ENCODE assay signal across 10 mouse cellular contexts in genomic region chr6:146321951-146322350, GRCm38 (mm10).
DNase-seq lines count a peak whose midpoint lies in the region; ATAC-seq and TF ChIP-seq lines count a peak whose summit lies in the region.
"Had no signal": no experiment of that assay in that cellular context is flagged by ENCODE, and none has a peak within 500 bp of the region (broad histone marks: within the 10 kb centered on the region; RNA-seq: fewer than 3 reads in every experiment).

No protein-coding gene starts in this region.

- 28% methylated on average over 4 of the region's 4 CpGs for WGBS in stomach, embryonic 15.5 days

- H3K4me2 ChIP-seq in stomach, embryonic 15.5 days, result no peak overlapping the region
- H3K4me2 ChIP-seq: neural tube, embryonic 12.5 days had no signal

- peaks cover 12% of the 10 kb centered on the region; the same call in 1 of the 2 replicates for H3K4me1 ChIP-seq in stomach, embryonic 15.5 days
- H3K4me1 ChIP-seq: neural tube, embryonic 12.5 days had no signal

- DNase-seq in frontal cortex, postnatal 10 days (ENCODE audit: low spot score in 2 of 2), result no peak
- DNase-seq in left cerebral cortex, adult 2 months (ENCODE audit: extremely low spot score in 1 of 2, low spot score in 2 of 2), result no peak
- no peak for DNase-seq in left cerebral cortex, adult 8-10 months (ENCODE audit: low spot score in 2 of 2)
- peak; percentile 23 for DNase-seq in kidney, postnatal 14 days
- no peak for DNase-seq in layer of hippocampus, adult 11-12 months (ENCODE audit: low spot score)

- H3K36me3 ChIP-seq in stomach, embryonic 15.5 days, result no peaks in the 10 kb centered on the region
- H3K36me3 ChIP-seq: neural tube, embryonic 12.5 days had no signal

- no peak overlapping the region for H3K4me3 ChIP-seq in left cerebral cortex, adult 2 months
- no peak overlapping the region for H3K4me3 ChIP-seq in stomach, embryonic 15.5 days (replicated peaks)
- H3K4me3 ChIP-seq: neural tube, embryonic 12.5 days had no signal

- H3K27ac ChIP-seq in left cerebral cortex, adult 2 months, result peak overlapping the region; percentile 47; the same call in 1 of the 2 replicates
- no peak overlapping the region for H3K27ac ChIP-seq in stomach, embryonic 15.5 days
- H3K27ac ChIP-seq: neural tube, embryonic 12.5 days had no signal

- no peaks in the 10 kb centered on the region for H3K9me3 ChIP-seq in stomach, embryonic 15.5 days
- H3K9me3 ChIP-seq: G1E; neural tube, embryonic 12.5 days had no signal

- intact Hi-C loops in left cerebral cortex, adult 2 months (cut with DNase I), result no loop called here

- no peak overlapping the region for H3K9ac ChIP-seq in stomach, embryonic 15.5 days
- H3K9ac ChIP-seq: neural tube, embryonic 12.5 days had no signal

- H3K27me3 ChIP-seq in stomach, embryonic 15.5 days (replicated peaks), result no peaks in the 10 kb centered on the region
- H3K27me3 ChIP-seq: neural tube, embryonic 12.5 days had no signal

- no peak for TF ChIP-seq CTCF in left cerebral cortex, adult 2 months (IDR thresholded peaks at IDR 0.05)

- ATAC-seq in frontal cortex, adult (ENCODE audit: low TSS enrichment), result peak; percentile 85
- 0 out of 2 replicates have a peak, but pooled peaks have one; percentile 33 for ATAC-seq in stomach, embryonic 15.5 days (ENCODE audit: insufficient read depth, low FRiP score, low read depth)
- ATAC-seq in megakaryocyte, adult 5-6 weeks (ENCODE audit: poor library complexity, severe bottlenecking), result no peak
